Mouse (Mus musculus) C2C12 (cell line): ENCODE measurements around the gene Zswim1.

Source experiments
- CEBPB ChIP-seq: IDR thresholded peaks from one replicate; pipeline ENCODE4 v1.6.1; 2011; ENCODE audit warnings: low read depth, mild to moderate bottlenecking, control low read depth, moderate library complexity
- CTCF ChIP-seq: IDR thresholded peaks from one replicate; pipeline ENCODE4 v1.5.1; 2011; ENCODE audit not compliant: control insufficient read depth, insufficient read depth, insufficient read length
- MAX ChIP-seq: IDR thresholded peaks from one replicate; pipeline ENCODE4 v1.6.1; 2011; ENCODE audit warnings: mild to moderate bottlenecking, control low read depth
- MYOD1 ChIP-seq: IDR thresholded peaks from one replicate; pipeline ENCODE4 v1.6.1; 2011; ENCODE audit warnings: low read depth; ENCODE audit not compliant: control insufficient read depth, insufficient read length
- MYOG ChIP-seq: IDR thresholded peaks from one replicate; pipeline ENCODE4 v1.6.1; 2011; ENCODE audit not compliant: control insufficient read depth, insufficient read length; ENCODE audit errors: extremely low read depth
- USF1 ChIP-seq: IDR thresholded peaks from one replicate; pipeline ENCODE4 v1.6.1; 2011; ENCODE audit warnings: low read depth, mild to moderate bottlenecking, control low read depth, moderate library complexity

DNA sequence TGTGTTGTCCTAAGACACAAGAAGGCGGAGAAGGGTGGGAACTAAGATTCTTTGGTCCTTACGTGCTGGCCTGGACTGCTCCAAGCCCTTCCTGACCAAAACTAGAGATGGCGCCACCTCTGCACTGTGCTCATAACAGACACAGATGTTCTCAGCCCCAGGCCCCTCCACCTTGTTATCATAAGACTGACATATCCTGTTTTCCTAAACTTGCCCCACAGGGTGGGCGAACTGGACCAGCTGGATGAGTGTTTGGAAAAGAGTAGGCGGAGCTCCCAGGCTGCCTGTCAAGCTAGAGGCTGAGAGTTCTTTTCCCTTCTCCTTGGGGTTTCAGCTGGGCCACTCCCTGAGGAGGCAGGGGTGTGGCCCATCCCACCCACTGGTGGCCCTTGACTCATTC lies 4.8 kb upstream of the Zswim1 start:
- TF ChIP-seq CEBPB (no peak), USF1 (no peak), CTCF (no peak), MAX (no peak), MYOD1 (no peak), MYOG (no peak)
